Mouse (Mus musculus) olfactory bulb, adult 2 months (tissue): ENCODE data around the gene Pirb. TPM values are rescaled to one million over a fixed set of nuclear protein-coding genes. Genes with fewer than 3 reads are reported as not detected.
"Not testable (repeated sequence)": the region's sequence is repeated elsewhere in the genome, so short reads cannot be mapped to it uniquely, and the experiment has no call there.

ENCODE experiments used
- H3K27ac ChIP-seq: fragments of 200-500 bp; 2 replicates; pipeline ENCODE4 v1.5.1; 2012; ENCODE audit warnings: low read depth, low read length; ENCODE audit not compliant: insufficient read depth
- H3K4me1 ChIP-seq: fragments of 200-500 bp; 2 replicates; pipeline ENCODE4 v1.6.1; 2012; ENCODE audit warnings: low read length; ENCODE audit not compliant: control insufficient read depth, insufficient read depth
- H3K4me3 ChIP-seq: fragments of 200-500 bp; 2 replicates; pipeline ENCODE4 v1.5.1; 2012; ENCODE audit warnings: mild to moderate bottlenecking, low read depth, low read length, moderate library complexity; ENCODE audit not compliant: insufficient read depth
- CTCF ChIP-seq: fragments of 200-500 bp; IDR thresholded peaks from 2 replicates; pipeline ENCODE4 v1.5.1; 2012; ENCODE audit warnings: low read depth, mild to moderate bottlenecking, low read length, moderate library complexity; ENCODE audit not compliant: insufficient read depth
- POLR2A ChIP-seq: fragments of 200-500 bp; IDR thresholded peaks from 2 replicates; pipeline ENCODE4 v1.6.1; 2012; ENCODE audit warnings: mild to moderate bottlenecking, low read depth, low read length, moderate library complexity; ENCODE audit not compliant: insufficient read depth
- WGBS: fragments of 180-500 bp; shearing (Covaris S2); methylation state at CpG from one replicate; pipeline ENCODE4 v1.1.7; 2018; 5-methylcytosine and 5-hydroxymethylcytosine counted together
- polyA plus RNA-seq: library from polyadenylated mRNA; stranded (reverse); fragments of >200 nt; gene quantifications from 2 replicates; pipeline ENCODE4 v1.2.4, GENCODE M21; 2012; ENCODE audit warnings: low replicate concordance; ENCODE audit not compliant: missing spikeins, insufficient read depth, insufficient read length

Pirb gene
- polyA plus RNA-seq = not detected in 2 replicates

GRCm38 (mm10) chr7:3720268-3720667, at the start of gene Pirb:
Gene Pirb, minus strand, starts transcription at chr7:3720391.
- not testable (repeated sequence) for H3K4me3 ChIP-seq, H3K4me1 ChIP-seq, H3K27ac ChIP-seq
- WGBS = 59% methylated on average over 1 of the region's 3 CpGs

- not testable (repeated sequence) for H3K4me3 ChIP-seq, H3K27ac ChIP-seq, H3K4me1 ChIP-seq
- no CpG with 5 or more reads among the region's 1 CpGs for WGBS
These were observed 12.5 kb upstream of the Pirb start for GRCm38 (mm10) chr7:3732675-3733074.

DNA sequence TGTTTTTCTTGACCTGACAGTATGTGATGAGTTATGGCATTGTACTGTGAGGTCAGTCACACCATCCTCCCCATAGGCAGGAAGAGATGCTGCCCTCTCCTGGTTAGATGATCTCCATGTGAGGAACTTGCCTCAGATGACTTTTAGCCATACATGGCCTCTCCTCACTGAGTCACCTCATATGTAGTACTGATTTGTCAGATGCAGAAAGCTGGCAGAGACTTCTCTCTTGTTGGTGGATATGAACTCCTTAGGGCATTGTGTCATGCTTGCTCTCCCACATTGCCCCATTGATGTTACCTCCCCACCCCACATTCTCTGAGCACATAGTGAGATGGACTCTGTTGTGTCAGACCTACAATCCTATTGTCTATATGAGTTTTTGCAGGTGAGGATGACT, 5.3 kb upstream of the Pirb start:
- not testable (repeated sequence) for H3K27ac ChIP-seq, H3K4me1 ChIP-seq

DNA sequence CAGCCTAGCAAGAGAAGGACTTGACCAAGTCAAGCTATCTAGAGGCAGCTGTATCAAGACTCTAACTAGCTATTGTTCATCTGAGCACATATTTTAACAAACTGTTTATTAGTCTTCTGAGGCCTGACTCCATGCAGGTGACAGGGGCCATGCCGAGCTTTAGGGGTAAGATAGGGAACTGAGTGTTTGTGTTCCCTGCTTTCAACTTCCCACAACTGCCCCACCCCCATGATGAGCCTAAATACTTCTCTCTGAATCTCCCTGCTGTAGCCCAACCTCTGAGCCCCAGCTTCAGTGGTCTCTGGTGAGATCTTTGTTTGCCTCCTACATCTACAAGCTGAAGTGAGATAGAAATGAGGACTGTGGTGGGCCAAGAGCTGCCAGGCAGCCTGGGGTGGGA, 4.9 kb downstream of the Pirb start:
- H3K4me1 ChIP-seq = no peaks in the 10 kb centered on the region
- WGBS = 58% methylated on average over 1 of the region's 1 CpGs
- no peak overlapping the region for H3K27ac ChIP-seq
- TF ChIP-seq CTCF = no peak
- TF ChIP-seq POLR2A = no peak
- H3K4me3 ChIP-seq = no peak overlapping the region

More for the DNA sequence above, 5.3 kb upstream of the Pirb start:
- H3K4me3 ChIP-seq = not testable (repeated sequence)

- Histone ChIP-seq H3K4me3 (no peak overlapping the region), H3K4me1 (no peaks in the 10 kb centered on the region), H3K27ac (no peak overlapping the region)
- TF ChIP-seq CTCF (no peak), POLR2A (no peak)
- 43% methylated on average over 5 of the region's 5 CpGs for WGBS
These were observed 7.8 kb downstream of the Pirb start for GRCm38 (mm10) chr7:3712264-3712942.

- WGBS = 88% methylated on average over 1 of the region's 1 CpGs
- H3K27ac ChIP-seq = no peak overlapping the region
- TF ChIP-seq POLR2A (no peak), CTCF (no peak)
These were observed 11.2 kb downstream of the Pirb start for GRCm38 (mm10) chr7:3709000-3709399.

GRCm38 (mm10) chr7:3708447-3708980, 11.7 kb downstream of the Pirb start:
- H3K27ac ChIP-seq, H3K4me3 ChIP-seq: not testable (repeated sequence)
- peaks cover 11% of the 10 kb centered on the region for H3K4me1 ChIP-seq
- WGBS = 44% methylated on average over 5 of the region's 5 CpGs

More at GRCm38 (mm10) chr7:3709000-3709399, 11.2 kb downstream of the Pirb start:
- H3K4me3 ChIP-seq = no peak overlapping the region
- peaks cover 11% of the 10 kb centered on the region for H3K4me1 ChIP-seq

DNA sequence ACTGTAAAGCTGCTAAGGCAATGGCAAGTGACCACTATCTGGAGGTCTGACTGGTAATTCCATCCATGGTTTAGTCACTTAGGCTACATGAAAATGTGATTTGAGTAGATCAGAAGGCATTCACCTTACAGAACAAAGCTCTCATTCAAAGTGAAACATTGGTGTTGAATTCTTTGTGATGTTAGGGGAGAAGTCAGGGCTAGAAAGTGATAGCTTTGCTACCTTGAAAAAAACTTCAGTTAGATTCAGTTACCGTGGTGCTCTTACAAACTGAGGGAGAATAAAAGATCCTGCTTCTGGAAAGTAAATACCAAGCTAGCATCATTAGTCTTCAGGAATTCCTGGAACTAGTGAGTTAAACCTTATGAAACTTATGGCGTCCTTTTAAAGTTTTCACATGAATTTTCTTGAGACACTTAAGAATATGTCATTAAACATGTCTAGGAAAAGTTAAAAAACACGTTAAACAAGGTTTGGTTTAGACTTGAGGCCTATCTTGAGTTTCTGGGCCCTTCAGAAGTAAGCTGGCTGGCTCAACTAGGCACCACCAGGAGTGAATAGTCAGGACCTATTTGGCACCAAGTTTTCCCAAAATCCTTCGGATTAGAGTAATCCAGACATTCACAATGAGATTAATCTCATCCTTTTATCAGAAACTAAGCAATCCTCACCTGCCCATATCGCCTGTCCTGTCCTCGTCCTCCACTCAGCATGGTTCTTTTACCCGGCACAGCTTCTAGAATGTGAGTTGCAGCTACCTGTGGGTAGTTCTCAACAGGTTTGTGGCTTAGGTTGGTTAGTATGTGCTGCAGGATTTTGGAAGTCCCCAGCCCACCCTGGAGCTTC, 12.4 kb downstream of the Pirb start:
- no peak overlapping the region for H3K27ac ChIP-seq
- TF ChIP-seq CTCF (no peak), POLR2A (no peak)
- WGBS = 43% methylated on average over 7 of the region's 7 CpGs
- no peak overlapping the region for H3K4me3 ChIP-seq
- peaks cover 12% of the 10 kb centered on the region for H3K4me1 ChIP-seq

DNA sequence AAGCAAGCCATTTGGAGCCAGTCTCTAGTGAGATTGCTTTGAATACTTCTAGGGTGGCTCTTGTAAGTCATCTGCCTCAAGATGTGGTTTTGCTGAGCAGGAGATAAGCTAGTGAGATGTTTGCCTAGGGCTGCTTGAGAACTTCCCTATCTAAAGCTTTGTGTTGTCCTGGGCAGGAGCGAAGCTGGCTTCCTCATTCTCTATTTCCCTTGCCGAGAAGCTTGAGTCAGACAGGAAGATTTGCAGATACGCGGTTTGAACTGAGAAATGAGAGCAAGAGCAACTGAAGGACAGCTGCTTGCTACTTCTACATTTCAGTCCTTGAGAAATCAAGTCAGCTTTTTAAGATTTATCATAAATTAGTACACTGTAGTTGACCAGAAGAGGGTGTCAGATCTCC, 13.2 kb downstream of the Pirb start:
- TF ChIP-seq POLR2A (no peak), CTCF (no peak)
- WGBS = 67% methylated on average over 4 of the region's 4 CpGs
- Histone ChIP-seq H3K27ac (no peak overlapping the region), H3K4me3 (no peak overlapping the region), H3K4me1 (peaks cover 12% of the 10 kb centered on the region)
